Mouse (Mus musculus): ENCODE measurements at regions not wholly inside any gene's neighbourhood (a gene's known extent, or its start where the extent isn't known, plus 50 kb on each side); places are given as distances from the start of the nearest gene placed in this dataset.

GRCm38 (mm10) chr14:103951899-103952298 lies 107.7 kb upstream of the Ednrb start:
- Histone ChIP-seq H3K36me3 (no peaks in the 10 kb centered on the region), H3K9ac (no peak overlapping the region), H3K27ac (ENCODE audit: poor library complexity, severe bottlenecking) (no peak overlapping the region), H3K9me3 (replicated peaks) (no peaks in the 10 kb centered on the region), H3K27me3 (replicated peaks) (no peaks in the 10 kb centered on the region), H3K4me1 (replicated peaks) (no peaks in the 10 kb centered on the region), H3K4me2 (no peak overlapping the region), H3K4me3 (no peak overlapping the region)
- ATAC-seq (ENCODE audit: insufficient number of reproducible peaks, low FRiP score): no peak
- 86% methylated on average over 6 of the region's 6 CpGs for WGBS

GRCm38 (mm10) chr14:103949950-103950349 lies 105.7 kb upstream of the Ednrb start:
- Histone ChIP-seq H3K4me3 (no peak overlapping the region), H3K4me2 (no peak overlapping the region), H3K9me3 (replicated peaks) (no peaks in the 10 kb centered on the region), H3K36me3 (no peaks in the 10 kb centered on the region), H3K4me1 (replicated peaks) (peaks cover 10% of the 10 kb centered on the region), H3K27me3 (replicated peaks) (no peaks in the 10 kb centered on the region), H3K9ac (no peak overlapping the region), H3K27ac (ENCODE audit: poor library complexity, severe bottlenecking) (no peak overlapping the region)
- no peak for ATAC-seq (ENCODE audit: insufficient number of reproducible peaks, low FRiP score)
- 66% methylated on average over 6 of the region's 6 CpGs for WGBS

GRCm38 (mm10) chr14:103948026-103948777 lies 104.0 kb upstream of the Ednrb start:
- WGBS: 47% methylated on average over 3 of the region's 3 CpGs
- no peak overlapping the region for H3K9ac ChIP-seq
- peaks cover 10% of the 10 kb centered on the region for H3K4me1 ChIP-seq (replicated peaks)
- H3K4me2 ChIP-seq: no peak overlapping the region
- no peaks in the 10 kb centered on the region for H3K36me3 ChIP-seq
- no peak overlapping the region for H3K27ac ChIP-seq (ENCODE audit: poor library complexity, severe bottlenecking)
- no peak for ATAC-seq (ENCODE audit: insufficient number of reproducible peaks, low FRiP score)
- no peaks in the 10 kb centered on the region for H3K27me3 ChIP-seq (replicated peaks)
- H3K4me3 ChIP-seq: no peak overlapping the region
- H3K9me3 ChIP-seq (replicated peaks): no peaks in the 10 kb centered on the region

- Histone ChIP-seq H3K4me2 (no peak overlapping the region), H3K36me3 (no peaks in the 10 kb centered on the region), H3K27me3 (replicated peaks) (no peaks in the 10 kb centered on the region), H3K4me1 (replicated peaks) (peaks cover 10% of the 10 kb centered on the region), H3K27ac (ENCODE audit: poor library complexity, severe bottlenecking) (no peak overlapping the region), H3K9ac (no peak overlapping the region), H3K4me3 (no peak overlapping the region), H3K9me3 (replicated peaks) (no peaks in the 10 kb centered on the region)
- ATAC-seq (ENCODE audit: insufficient number of reproducible peaks, low FRiP score): no peak
- WGBS: 35% methylated on average over 1 of the region's 1 CpGs
Measured at GRCm38 (mm10) chr14:103945753-103946152, 101.6 kb upstream of the Ednrb start.

GRCm38 (mm10) chr14:103939867-103940266 lies 95.7 kb upstream of the Ednrb start:
- no peaks in the 10 kb centered on the region for H3K4me1 ChIP-seq (replicated peaks)
- no peak overlapping the region for H3K4me2 ChIP-seq
- ATAC-seq (ENCODE audit: insufficient number of reproducible peaks, low FRiP score): no peak
- no peak overlapping the region for H3K27ac ChIP-seq (ENCODE audit: poor library complexity, severe bottlenecking)
- no peaks in the 10 kb centered on the region for H3K36me3 ChIP-seq
- H3K27me3 ChIP-seq (replicated peaks): no peaks in the 10 kb centered on the region
- no peaks in the 10 kb centered on the region for H3K9me3 ChIP-seq (replicated peaks)
- no peak overlapping the region for H3K9ac ChIP-seq
- WGBS: 32% methylated on average over 3 of the region's 3 CpGs
- H3K4me3 ChIP-seq: no peak overlapping the region

- Histone ChIP-seq H3K27me3 (replicated peaks) (no peaks in the 10 kb centered on the region), H3K27ac (ENCODE audit: poor library complexity, severe bottlenecking) (no peak overlapping the region), H3K4me3 (no peak overlapping the region), H3K9ac (no peak overlapping the region), H3K9me3 (replicated peaks) (no peaks in the 10 kb centered on the region), H3K4me1 (replicated peaks) (no peaks in the 10 kb centered on the region), H3K36me3 (no peaks in the 10 kb centered on the region), H3K4me2 (no peak overlapping the region)
- 85% methylated on average over 5 of the region's 5 CpGs for WGBS
- no peak for ATAC-seq (ENCODE audit: insufficient number of reproducible peaks, low FRiP score)
Measured at GRCm38 (mm10) chr14:103938937-103939336, 94.7 kb upstream of the Ednrb start.

GRCm38 (mm10) chr14:103938201-103938600 lies 94.0 kb upstream of the Ednrb start:
- no peak overlapping the region for H3K27ac ChIP-seq (ENCODE audit: poor library complexity, severe bottlenecking)
- ATAC-seq (ENCODE audit: insufficient number of reproducible peaks, low FRiP score): no peak
- no peak overlapping the region for H3K4me2 ChIP-seq
- no peak overlapping the region for H3K4me3 ChIP-seq
- H3K4me1 ChIP-seq (replicated peaks): no peaks in the 10 kb centered on the region
- WGBS: 88% methylated on average over 9 of the region's 9 CpGs
- no peak overlapping the region for H3K9ac ChIP-seq
- no peaks in the 10 kb centered on the region for H3K9me3 ChIP-seq (replicated peaks)
- H3K36me3 ChIP-seq: no peaks in the 10 kb centered on the region
- H3K27me3 ChIP-seq (replicated peaks): no peaks in the 10 kb centered on the region

GRCm38 (mm10) chr14:103937700-103938099 lies 93.5 kb upstream of the Ednrb start:
- 83% methylated on average over 6 of the region's 6 CpGs for WGBS
- no peaks in the 10 kb centered on the region for H3K27me3 ChIP-seq (replicated peaks)
- no peaks in the 10 kb centered on the region for H3K9me3 ChIP-seq (replicated peaks)
- no peak overlapping the region for H3K4me2 ChIP-seq
- H3K9ac ChIP-seq: no peak overlapping the region
- no peak overlapping the region for H3K4me3 ChIP-seq
- H3K27ac ChIP-seq (ENCODE audit: poor library complexity, severe bottlenecking): no peak overlapping the region
- no peak for ATAC-seq (ENCODE audit: insufficient number of reproducible peaks, low FRiP score)
- H3K36me3 ChIP-seq: no peaks in the 10 kb centered on the region
- no peaks in the 10 kb centered on the region for H3K4me1 ChIP-seq (replicated peaks)

GRCm38 (mm10) chr14:103933813-103934212 lies 89.6 kb upstream of the Ednrb start:
- H3K36me3 ChIP-seq: no peaks in the 10 kb centered on the region
- H3K4me2 ChIP-seq: no peak overlapping the region
- H3K27me3 ChIP-seq (replicated peaks): no peaks in the 10 kb centered on the region
- H3K4me1 ChIP-seq (replicated peaks): no peaks in the 10 kb centered on the region
- H3K9ac ChIP-seq: no peak overlapping the region
- no peak overlapping the region for H3K27ac ChIP-seq (ENCODE audit: poor library complexity, severe bottlenecking)
- 81% methylated on average over 3 of the region's 3 CpGs for WGBS
- no peaks in the 10 kb centered on the region; the same call in 1 of the 2 replicates for H3K9me3 ChIP-seq (replicated peaks)
- no peak for ATAC-seq (ENCODE audit: insufficient number of reproducible peaks, low FRiP score)
- H3K4me3 ChIP-seq: no peak overlapping the region

GRCm38 (mm10) chr14:103932170-103932569 lies 88.0 kb upstream of the Ednrb start:
- H3K4me2 ChIP-seq: no peak overlapping the region
- H3K27ac ChIP-seq (ENCODE audit: poor library complexity, severe bottlenecking): no peak overlapping the region
- no peak for ATAC-seq (ENCODE audit: insufficient number of reproducible peaks, low FRiP score)
- 73% methylated on average over 7 of the region's 7 CpGs for WGBS
- H3K9ac ChIP-seq: no peak overlapping the region
- H3K27me3 ChIP-seq (replicated peaks): no peaks in the 10 kb centered on the region
- no peaks in the 10 kb centered on the region for H3K4me1 ChIP-seq (replicated peaks)
- H3K4me3 ChIP-seq: no peak overlapping the region
- H3K9me3 ChIP-seq (replicated peaks): no peaks in the 10 kb centered on the region; the same call in 1 of the 2 replicates
- no peaks in the 10 kb centered on the region for H3K36me3 ChIP-seq

- Histone ChIP-seq H3K27ac (ENCODE audit: poor library complexity, severe bottlenecking) (no peak overlapping the region), H3K27me3 (replicated peaks) (no peaks in the 10 kb centered on the region), H3K36me3 (no peaks in the 10 kb centered on the region), H3K4me1 (replicated peaks) (no peaks in the 10 kb centered on the region), H3K4me2 (no peak overlapping the region), H3K9ac (no peak overlapping the region), H3K9me3 (replicated peaks) (no peaks in the 10 kb centered on the region; the same call in 1 of the 2 replicates), H3K4me3 (no peak overlapping the region)
- 86% methylated on average over 11 of the region's 11 CpGs for WGBS
- ATAC-seq (ENCODE audit: insufficient number of reproducible peaks, low FRiP score): no peak
Measured at GRCm38 (mm10) chr14:103929734-103930364, 85.6 kb upstream of the Ednrb start.
